Mouse (Mus musculus): Measurements from ENCODE around the gene Aars2.

Gene Aars2

GRCm38 (mm10) chr17:45506700-45507189 lies at the start of gene Aars2:
Gene Aars2, plus strand, starts transcription at chr17:45506841.
- in situ Hi-C loops (cut with MboI, MseI), result no loop called here

GRCm38 (mm10) chr17:45457487-45457886 lies 49.2 kb upstream of the Aars2 start:
- in situ Hi-C loops (cut with MboI, MseI), result no loop called here

DNA sequence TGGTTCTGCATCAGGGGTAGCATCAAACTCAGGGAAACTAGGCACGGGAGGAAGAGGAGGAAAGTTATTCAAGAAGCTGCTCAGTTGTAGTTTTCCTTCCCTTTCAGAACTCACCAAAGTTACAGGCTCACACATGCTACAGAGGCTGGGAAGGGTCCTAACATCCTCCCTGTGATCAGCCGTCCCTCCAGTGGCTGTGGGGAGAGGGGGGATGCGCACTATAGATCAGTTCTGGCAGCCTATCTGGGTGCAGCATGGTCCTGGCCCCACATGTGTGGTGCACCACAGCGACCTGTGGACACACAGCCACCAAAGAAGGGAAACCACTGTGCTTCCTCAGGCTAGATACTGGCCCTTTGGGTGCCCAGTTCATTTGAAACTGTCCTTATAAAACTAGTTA lies 48.1 kb upstream of the Aars2 start:
- in situ Hi-C loops (cut with MboI, MseI), result no loop called here

DNA sequence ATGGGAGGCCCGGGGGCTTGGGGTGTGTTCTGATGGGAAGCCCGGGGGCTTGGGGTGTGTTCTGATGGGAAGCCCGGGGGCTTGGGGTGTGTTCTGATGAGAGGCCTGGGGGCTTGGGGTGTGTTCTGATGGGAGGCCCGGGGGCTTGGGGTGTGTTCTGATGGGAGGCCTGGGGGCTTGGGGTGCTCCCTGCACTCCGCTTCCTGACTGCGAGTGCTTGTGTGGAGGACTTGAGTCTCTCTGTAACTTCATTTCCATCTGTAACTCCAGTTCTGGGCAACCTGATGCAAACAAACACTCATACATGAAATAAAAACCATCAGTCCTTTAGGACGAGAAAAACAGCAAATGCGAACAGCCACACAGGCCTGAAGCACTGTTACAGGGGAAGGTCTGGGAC lies 47.6 kb upstream of the Aars2 start:
- in situ Hi-C loops (cut with MboI, MseI), result no loop called here

- in situ Hi-C loops (cut with MboI, MseI), result no loop called here
Measured at GRCm38 (mm10) chr17:45462506-45462905, 44.1 kb upstream of the Aars2 start.

DNA sequence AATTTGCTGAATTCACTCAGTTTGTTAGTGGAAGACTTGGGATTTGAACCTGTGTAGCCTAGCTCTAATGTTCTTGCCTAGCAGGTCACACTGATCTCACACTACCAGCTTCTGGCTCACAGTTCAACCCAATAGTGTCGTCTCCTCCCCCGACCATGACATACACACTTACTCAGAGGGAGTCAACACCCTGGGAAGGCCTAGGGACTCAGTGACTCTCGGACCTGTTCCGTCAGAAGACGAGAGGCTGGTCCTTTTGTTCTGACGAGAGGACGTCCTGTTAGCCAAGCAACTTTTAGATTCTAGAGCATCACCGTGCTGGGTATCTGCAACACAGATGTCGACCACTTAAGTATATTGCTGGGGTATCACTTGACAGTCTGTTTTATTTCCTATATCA lies 42.4 kb upstream of the Aars2 start:
- in situ Hi-C loops (cut with MboI, MseI), result no loop called here

DNA sequence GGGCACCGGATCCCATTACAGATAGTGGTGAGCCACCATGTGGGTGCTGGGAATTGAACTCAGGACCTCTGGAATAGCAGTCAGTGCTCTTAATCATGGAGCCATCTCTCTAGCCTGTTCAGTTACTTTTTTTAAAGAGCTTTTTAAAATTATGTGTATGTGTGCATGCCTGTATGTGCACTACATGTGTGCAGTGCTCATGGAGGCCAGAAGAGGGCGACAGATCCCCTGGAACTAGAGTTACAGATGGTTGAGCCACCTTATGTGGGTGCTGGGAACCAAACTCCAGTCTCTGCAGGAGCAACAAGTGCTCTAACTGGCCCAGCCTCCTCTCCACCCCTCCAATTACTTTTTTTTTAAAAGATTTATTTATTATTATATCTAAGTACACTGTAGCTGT lies 39.9 kb upstream of the Aars2 start:
- in situ Hi-C loops (cut with MboI, MseI), result no loop called here

- in situ Hi-C loops (cut with MboI, MseI), result no loop called here
Measured at GRCm38 (mm10) chr17:45468302-45468701, 38.3 kb upstream of the Aars2 start.

DNA sequence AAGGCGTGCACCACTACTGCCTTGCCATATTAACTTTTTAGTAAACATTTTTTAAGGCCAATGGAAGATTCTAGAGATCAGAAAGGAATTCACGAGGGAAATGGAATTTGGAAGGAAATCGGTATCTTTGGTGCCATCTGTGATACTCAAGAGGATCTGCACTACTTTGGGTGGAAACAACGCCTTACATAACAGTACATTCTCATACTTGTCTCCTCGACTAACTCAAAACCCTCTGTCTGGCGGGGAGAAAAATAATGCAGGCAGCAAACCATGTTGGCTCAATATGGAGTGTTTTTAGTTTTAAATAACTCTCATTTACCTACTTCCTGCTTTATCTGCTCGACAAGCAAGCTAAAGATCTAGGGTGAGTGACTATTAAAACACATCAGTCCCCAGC lies 35.9 kb upstream of the Aars2 start:
- in situ Hi-C loops (cut with MboI, MseI), result no loop called here

DNA sequence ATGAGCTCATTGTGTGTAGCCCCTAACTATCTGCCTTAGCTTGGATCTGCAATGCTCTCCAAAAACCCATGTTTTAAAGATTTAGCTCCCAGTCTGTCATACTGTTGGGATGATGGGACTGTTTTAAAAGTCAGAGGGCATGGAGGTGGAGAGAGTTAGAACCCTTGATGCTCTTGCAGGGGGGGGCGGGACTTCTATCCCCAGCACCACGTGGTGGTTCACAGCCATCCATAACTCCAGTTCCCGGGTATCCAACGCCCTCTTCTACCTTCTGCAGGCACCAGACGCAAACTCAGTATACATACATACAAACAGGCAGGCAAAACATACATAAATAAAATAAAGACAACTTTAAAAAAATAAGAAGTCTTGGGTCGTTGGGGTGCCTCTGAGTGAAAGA lies 33.0 kb upstream of the Aars2 start:
- in situ Hi-C loops (cut with MboI, MseI), result no loop called here

DNA sequence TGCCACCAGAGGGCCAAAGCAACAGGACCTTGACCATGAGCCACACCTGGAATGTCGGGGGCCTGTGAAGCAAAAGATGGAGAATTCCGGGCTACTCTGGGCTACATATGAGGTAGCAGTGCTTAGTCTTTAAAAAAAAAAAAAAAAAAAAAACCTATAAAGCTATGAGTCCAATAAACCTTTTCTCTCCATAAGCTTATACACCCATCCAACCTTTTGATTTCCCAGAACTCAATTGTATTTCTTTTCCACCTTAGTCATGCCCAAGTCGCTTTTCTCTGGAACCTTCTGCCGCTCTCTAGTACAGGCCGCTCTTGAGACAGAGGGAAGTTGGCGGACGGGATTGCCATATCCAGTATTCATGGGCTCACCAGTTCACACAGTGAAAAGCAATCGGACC lies 32.5 kb upstream of the Aars2 start:
- in situ Hi-C loops (cut with MboI, MseI), result no loop called here

- in situ Hi-C loops (cut with MboI, MseI), result loop anchor here (5.0 kb wide), 1 partner anchor 77 kb away; no protein-coding TSS in a partner anchor
Measured at GRCm38 (mm10) chr17:45474669-45475465, 31.8 kb upstream of the Aars2 start, which contains the start of gene Spats1. Gene Spats1, minus strand, starts transcription at chr17:45475415.

GRCm38 (mm10) chr17:45478234-45478825 lies 28.3 kb upstream of the Aars2 start:
- in situ Hi-C loops (cut with MboI, MseI), result loop anchor here (5.0 kb wide), 1 partner anchor 74 kb away; no protein-coding TSS in a partner anchor

- in situ Hi-C loops (cut with MboI, MseI), result no loop called here
Measured at GRCm38 (mm10) chr17:45480429-45480828, 26.2 kb upstream of the Aars2 start.

DNA sequence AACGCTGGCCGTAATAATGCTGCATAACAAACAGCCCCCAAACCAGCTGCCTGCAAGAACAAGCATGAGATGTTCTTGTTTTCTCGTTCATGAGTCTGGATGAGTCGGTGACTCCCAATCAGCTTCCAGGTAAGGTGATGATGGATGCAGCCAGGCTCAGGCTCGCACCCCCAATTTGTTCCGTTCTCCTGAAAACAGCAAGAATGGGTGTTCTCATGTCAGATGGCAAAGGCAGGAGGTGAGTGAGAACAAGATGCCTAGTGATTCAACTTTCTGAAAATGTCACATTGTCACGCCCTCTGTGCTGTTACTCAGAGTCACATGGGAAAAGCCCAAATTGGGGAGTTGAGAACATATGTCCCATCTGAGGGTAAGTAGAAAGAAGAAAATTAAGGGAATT lies 21.1 kb upstream of the Aars2 start:
- in situ Hi-C loops (cut with MboI, MseI), result no loop called here

- in situ Hi-C loops (cut with MboI, MseI), result no loop called here
Measured at GRCm38 (mm10) chr17:45487216-45487615, 19.4 kb upstream of the Aars2 start.

DNA sequence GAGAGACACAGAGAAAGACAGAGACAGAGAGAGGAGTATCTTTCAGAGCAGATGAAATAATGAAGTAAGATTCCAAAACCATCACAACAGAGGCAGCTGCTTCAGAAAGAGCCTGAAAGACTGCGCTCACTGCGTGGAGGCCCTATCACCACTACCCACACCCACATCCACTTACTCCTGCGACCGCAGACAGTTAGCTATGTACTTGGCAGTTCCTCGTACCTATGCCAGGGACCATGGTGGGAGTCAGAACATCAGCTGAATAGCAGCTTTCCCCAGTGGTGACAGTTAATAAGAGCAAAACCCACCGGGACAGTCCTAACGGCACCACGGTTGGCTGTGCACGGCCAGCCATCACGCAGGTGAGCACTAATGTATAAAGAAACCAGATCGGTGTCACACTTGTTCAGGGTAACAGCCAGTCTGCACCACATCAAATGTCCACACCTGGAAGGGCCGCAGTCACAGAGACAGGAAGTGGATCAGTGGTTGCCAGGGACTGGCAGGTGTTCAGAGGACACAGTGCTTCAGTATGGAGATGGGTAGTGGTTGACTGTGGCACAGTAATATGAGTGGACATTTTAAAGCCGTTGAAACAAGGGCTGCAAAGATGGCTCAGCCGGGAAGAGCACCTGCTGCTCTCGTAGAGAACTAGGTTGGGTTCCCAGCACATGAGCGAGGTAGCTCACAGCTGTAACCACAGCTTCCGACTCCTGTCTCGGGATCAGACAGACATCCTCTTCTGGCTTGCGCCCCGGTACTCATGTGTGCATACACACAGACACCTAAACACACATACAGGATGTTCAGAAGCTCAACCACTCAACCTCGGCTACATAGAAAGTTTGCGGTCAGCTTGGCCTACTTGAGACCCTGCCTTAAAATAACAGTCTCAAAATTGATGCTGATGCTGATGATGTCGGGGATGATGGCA lies 18.1 kb upstream of the Aars2 start:
- in situ Hi-C loops (cut with MboI, MseI), result no loop called here

DNA sequence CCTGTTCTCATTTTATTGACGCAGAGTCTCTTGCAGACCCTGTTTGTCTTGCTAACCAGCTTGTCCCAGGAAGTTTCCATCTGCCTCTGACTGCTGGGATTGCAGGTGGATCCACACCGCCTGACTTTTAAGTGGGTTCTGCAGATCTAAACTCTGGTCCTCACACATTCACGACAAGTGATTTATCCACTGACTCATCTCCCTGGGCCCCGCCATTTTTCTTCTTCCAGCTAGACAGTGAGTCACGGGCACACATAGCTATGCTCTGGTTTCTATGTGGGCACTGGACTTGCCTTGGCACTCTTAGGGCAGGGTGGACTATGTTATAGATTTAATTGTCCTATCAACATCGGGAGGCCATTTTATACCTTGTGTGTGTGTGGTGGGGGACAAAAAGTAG lies 16.9 kb upstream of the Aars2 start:
- in situ Hi-C loops (cut with MboI, MseI), result no loop called here

GRCm38 (mm10) chr17:45490532-45491154 lies 16.0 kb upstream of the Aars2 start:
- in situ Hi-C loops (cut with MboI, MseI), result no loop called here

DNA sequence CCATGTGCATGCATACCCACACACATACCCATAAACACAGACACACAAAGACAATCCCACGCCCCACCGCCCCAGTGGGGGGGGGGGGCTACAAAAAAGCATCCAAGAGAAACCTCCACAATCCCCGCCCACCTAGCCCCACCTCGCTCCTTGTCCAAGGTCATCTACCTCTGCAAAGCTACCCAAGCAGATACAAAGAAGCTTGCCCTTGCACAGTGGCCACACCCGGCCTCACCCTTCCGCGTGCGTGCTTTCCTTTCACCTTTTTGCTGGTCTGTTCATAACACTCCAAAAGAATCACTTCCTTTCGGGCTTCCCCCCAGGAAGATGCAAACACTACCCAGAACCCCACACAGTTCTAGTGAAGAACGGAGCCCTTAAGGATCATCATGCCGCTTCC lies 11.2 kb upstream of the Aars2 start:
- in situ Hi-C loops (cut with MboI, MseI), result no loop called here

- in situ Hi-C loops (cut with MboI, MseI), result no loop called here
Measured at GRCm38 (mm10) chr17:45498397-45498796, 8.2 kb upstream of the Aars2 start.

DNA sequence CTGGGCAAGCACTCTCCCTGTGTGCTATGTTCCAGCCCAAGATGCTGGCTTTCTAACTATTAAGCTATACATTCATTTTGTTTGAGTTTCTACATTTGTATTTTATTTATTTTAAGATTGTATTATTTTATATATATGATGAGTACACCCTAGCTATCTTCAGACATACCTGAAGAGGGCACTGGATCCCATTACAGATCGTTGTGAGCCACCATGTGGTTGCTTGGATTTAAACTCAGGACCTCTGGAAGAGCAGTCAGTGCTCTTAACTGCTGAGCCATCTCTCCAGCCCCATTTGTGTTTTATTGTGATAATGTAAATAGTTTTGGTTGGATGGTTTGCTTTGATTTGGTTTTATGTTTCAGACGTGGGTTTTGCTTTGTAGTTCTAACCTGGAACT lies 7.1 kb upstream of the Aars2 start:
- in situ Hi-C loops (cut with MboI, MseI), result no loop called here

Measured in regulatory T cell (primary cell).